Mouse (Mus musculus) heart, postnatal 0 days (tissue): ENCODE measurements around the gene Ccdc103. TPM values are rescaled to one million over a fixed set of nuclear protein-coding genes. Genes with fewer than 3 reads are reported as not detected.

Experiments used
- ATAC-seq: fragments of 200-750 bp; cut with Nextera tagmentation; 2 replicates; pipeline ENCODE4 v1.8.0; 2017; ENCODE audit warnings: low read depth, moderate number of reproducible peaks, moderate library complexity; ENCODE audit not compliant: insufficient read depth
- DNase-seq: peaks from one replicate; pipeline ENCODE4 v3.0.0-alpha.2; 2016; ENCODE audit warnings: low spot score
- H3K27ac ChIP-seq: fragments of 300-500 bp; sonication (generic); 2 replicates; pipeline ENCODE4 v1.5.1; 2014; ENCODE audit warnings: low read depth, mild to moderate bottlenecking
- H3K27me3 ChIP-seq: fragments of 300-500 bp; sonication (generic); 2 replicates; pipeline ENCODE4 v1.6.1; 2014; ENCODE audit warnings: low read length, mixed read lengths; ENCODE audit not compliant: control insufficient read depth, insufficient read depth
- H3K36me3 ChIP-seq: fragments of 300-500 bp; sonication (generic); replicated peaks from 2 replicates; pipeline ENCODE4 v1.6.1; 2014; ENCODE audit warnings: low read length, mixed read lengths; ENCODE audit not compliant: control insufficient read depth, insufficient read depth
- H3K4me1 ChIP-seq: fragments of 300-500 bp; sonication (generic); 2 replicates; pipeline ENCODE4 v1.6.1; 2014; ENCODE audit warnings: antibody characterized with exemption; ENCODE audit not compliant: control insufficient read depth, insufficient read depth
- H3K4me2 ChIP-seq: fragments of 300-500 bp; sonication (generic); 2 replicates; pipeline ENCODE4 v1.6.1; 2014; ENCODE audit warnings: low read depth, mild to moderate bottlenecking, low read length, moderate library complexity
- H3K4me3 ChIP-seq: fragments of 300-500 bp; sonication (generic); 2 replicates; pipeline ENCODE4 v1.5.1; 2014; ENCODE audit warnings: low read depth, low read length
- H3K9ac ChIP-seq: fragments of 300-500 bp; sonication (generic); replicated peaks from 2 replicates; pipeline ENCODE4 v1.6.1; 2014; ENCODE audit warnings: low read depth, low read length, mixed read lengths
- H3K9me3 ChIP-seq: fragments of 300-500 bp; sonication (generic); replicated peaks from 2 replicates; pipeline ENCODE4 v1.6.1; 2016; ENCODE audit warnings: low read length; ENCODE audit not compliant: control insufficient read depth
- CTCF ChIP-seq: IDR thresholded peaks from 2 replicates; pipeline ENCODE4 v1.5.1; 2016; ENCODE audit warnings: antibody characterized with exemption, control low read depth, low read depth
- EP300 ChIP-seq: IDR thresholded peaks from 2 replicates; pipeline ENCODE4 v1.6.1; 2016; ENCODE audit warnings: antibody characterized with exemption, low read depth
- WGBS: fragments of 180-500 bp; shearing (Covaris S2); extraction: QIAGEN DNeasy Blood & Tissue Kit; methylation state at CpG from one replicate; pipeline ENCODE4 v1.1.7; 2014; 5-methylcytosine and 5-hydroxymethylcytosine counted together
- polyA plus RNA-seq: library from polyadenylated mRNA; unstranded; fragments of >200 nt; fragmentation: Nextera tagmentation; extraction: Ambion mirVana; gene quantifications from 2 replicates; pipeline ENCODE4 v1.2.1, GENCODE M21; 2015
- total RNA-seq: library from RNA; depleted of rRNA; stranded (reverse); fragments of >200 nt; gene quantifications from 2 replicates; pipeline ENCODE4 v1.2.3, GENCODE M21; 2014; ENCODE audit warnings: low replicate concordance; rRNA removed

Ccdc103 gene
- total and polyA plus RNA-seq, 2 experiments from 2014 or later = 0.66 TPM; not detected in 1

DNA sequence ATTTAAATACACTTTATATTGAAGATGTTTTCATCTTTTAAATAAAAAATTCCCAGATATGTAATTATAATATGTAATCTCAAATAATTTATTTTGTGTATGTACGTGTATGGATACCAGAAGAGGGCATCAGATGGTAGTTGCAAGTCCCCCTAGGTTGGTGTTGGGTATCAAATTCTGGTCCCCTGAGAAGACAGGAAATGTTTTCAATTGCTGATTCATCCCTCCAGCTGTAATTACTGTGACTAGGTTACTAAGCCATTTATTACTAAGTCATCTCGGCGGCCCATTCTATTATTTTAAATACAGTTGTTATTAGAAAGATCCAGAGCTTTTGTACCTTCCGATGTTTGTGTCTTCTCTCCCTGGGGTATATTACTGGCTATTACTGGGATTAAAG is 37.1 kb downstream of the Ccdc103 start:
- WGBS = 90% methylated on average over 4 of the region's 4 CpGs
- no peak for DNase-seq
- Histone ChIP-seq H3K36me3 (peaks cover 30% of the 10 kb centered on the region), H3K9me3 (no peaks in the 10 kb centered on the region), H3K4me2 (no peak overlapping the region), H3K27me3 (no peaks in the 10 kb centered on the region), H3K4me1 (no peaks in the 10 kb centered on the region), H3K27ac (no peak overlapping the region), H3K4me3 (no peak overlapping the region), H3K9ac (no peak overlapping the region)
- TF ChIP-seq EP300 (no peak), CTCF (no peak)
- ATAC-seq = no peak

DNA sequence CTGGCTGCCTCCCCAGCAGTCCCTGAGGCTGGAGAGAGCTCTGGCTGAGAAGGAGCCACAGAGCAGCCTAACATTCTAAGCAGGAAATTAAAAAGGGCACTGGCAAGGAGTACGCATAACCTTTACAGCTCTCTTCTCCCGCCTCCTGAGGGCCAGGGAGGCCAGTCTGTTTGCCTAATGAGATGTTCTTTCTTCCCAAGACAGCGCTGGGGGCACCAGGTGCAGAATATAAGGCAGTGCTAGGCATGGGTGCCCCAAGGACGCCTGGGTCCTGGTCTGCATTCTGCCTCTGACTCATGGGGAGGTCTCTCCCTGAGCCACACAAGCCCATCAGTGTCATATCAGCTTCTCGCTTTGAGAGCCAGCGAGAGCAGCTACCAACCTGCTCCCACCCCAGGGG is 40.5 kb downstream of the Ccdc103 start:
- ATAC-seq (no peak), DNase-seq (no peak)
- no peaks in the 10 kb centered on the region for H3K9me3 ChIP-seq
- 78% methylated on average over 6 of the region's 6 CpGs for WGBS
- H3K4me1 ChIP-seq = peaks cover 4% of the 10 kb centered on the region
- H3K36me3 ChIP-seq = no peaks in the 10 kb centered on the region; the same call in 1 of the 2 replicates
- no peak overlapping the region for H3K27ac ChIP-seq
- no peak for TF ChIP-seq CTCF
- no peak for TF ChIP-seq EP300
- H3K9ac ChIP-seq = no peak overlapping the region
- no peak overlapping the region for H3K4me2 ChIP-seq
- no peak overlapping the region for H3K4me3 ChIP-seq
- H3K27me3 ChIP-seq = no peaks in the 10 kb centered on the region

DNA sequence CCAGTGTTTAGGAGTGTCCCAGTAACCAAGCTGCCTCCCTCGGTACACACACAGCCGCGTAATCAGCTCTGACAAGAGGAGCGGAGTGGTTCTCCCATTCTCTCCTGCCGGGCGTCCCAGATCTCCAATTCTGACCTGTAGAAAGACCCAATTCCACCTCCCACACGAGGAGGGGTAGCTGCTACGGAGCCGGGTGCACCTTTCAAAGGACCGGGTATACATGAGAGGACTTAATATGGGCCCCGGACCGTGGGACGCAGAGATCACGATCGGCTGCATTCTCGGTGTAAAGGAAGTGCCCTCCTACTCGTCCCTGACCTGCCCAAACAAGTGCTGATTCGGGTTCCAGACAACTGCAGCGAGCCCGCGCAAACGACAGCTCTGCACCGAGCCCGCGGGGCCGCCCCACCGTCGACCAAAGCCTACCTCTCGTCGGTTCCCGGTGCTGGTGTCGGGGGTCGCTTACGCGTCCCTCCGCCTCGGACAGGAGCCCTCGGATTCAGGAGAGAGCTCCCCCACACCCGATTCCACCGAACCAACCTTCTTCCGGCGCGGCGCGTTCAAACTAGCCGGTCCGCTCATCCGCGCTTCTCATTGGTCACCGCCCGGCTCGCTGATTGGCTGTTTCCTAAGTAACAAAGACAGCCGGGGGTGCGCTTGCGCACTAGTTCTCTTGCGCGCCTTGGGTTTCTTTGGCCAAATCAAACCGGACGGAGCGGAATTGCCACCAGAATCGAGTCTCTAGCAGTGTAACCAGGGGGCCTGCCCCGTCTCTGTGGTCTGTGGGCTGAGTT is 43.8 kb downstream of the Ccdc103 start, which contains the start of gene Kif18b:
Kif18b (minus strand) TSS at position 568 of the 794 bp plus-strand sequence.
- peak within 1 kb of the TSS; percentile 67 for H3K4me2 ChIP-seq
- H3K36me3 ChIP-seq = no peaks in the 10 kb centered on the region; the same call in 1 of the 2 replicates
- no peaks in the 10 kb centered on the region for H3K27me3 ChIP-seq
- peak within 1 kb of the TSS; percentile 73 for H3K4me3 ChIP-seq
- H3K27ac ChIP-seq = peak within 1 kb of the TSS; percentile 73
- peak within 1 kb of the TSS; percentile 59 for H3K9ac ChIP-seq
- under 1% methylated on average over 62 of the region's 62 CpGs for WGBS
- DNase-seq (peak; percentile 96), ATAC-seq (peak; percentile 95)
- H3K4me1 ChIP-seq = peaks cover 4% of the 10 kb centered on the region
- H3K9me3 ChIP-seq = no peaks in the 10 kb centered on the region
- TF ChIP-seq EP300 (no peak), CTCF (no peak)

DNA sequence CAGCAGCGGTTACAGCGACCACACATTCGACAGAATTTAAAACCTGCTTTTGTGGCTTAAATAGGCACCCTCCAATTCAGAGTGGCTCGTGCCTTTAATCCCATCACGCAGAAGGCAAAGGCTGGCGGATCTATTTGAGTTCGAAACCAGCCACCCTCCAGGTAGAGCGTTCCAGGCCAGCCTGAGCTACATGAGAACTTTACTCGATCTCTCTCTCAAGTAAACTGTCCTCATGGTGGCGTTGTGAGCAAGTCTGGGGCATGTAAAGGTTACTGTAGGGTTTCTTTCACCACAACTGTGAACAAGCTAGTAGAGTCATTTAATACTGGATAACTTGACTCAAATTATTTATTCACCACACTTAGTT is 44.3 kb downstream of the Ccdc103 start:
- DNase-seq = peak; percentile 40
- Histone ChIP-seq H3K4me1 (peaks cover 4% of the 10 kb centered on the region), H3K4me3 (peak overlapping the region; percentile 73), H3K9me3 (no peaks in the 10 kb centered on the region), H3K4me2 (peak overlapping the region; percentile 67), H3K27me3 (no peaks in the 10 kb centered on the region), H3K9ac (peak overlapping the region; percentile 47), H3K27ac (peak overlapping the region; percentile 73), H3K36me3 (no peaks in the 10 kb centered on the region; the same call in 1 of the 2 replicates)
- peak; percentile 44 for ATAC-seq
- WGBS = 1% methylated on average over 10 of the region's 10 CpGs
- no peak for TF ChIP-seq EP300
- peak; percentile 15 for TF ChIP-seq CTCF

DNA sequence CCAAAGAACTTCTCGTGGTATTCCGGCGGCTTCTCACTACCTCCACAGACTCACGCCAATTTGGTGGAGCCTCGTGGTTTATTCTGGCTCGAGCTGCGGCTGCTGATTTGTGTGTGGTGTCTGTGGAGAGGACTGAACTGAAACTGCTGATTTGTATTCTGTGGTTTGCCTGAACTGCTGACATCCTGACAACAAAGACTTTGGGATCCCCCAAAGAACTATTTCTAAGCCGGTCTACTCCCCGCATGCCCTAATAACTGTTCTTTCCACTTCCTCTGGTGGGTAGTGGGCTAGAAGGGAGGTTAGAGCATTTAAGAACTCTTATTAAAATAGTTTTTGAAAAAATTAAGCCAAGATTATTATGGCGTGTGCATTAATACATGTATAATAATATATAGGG is 49.7 kb downstream of the Ccdc103 start:
- Histone ChIP-seq H3K27ac (no peak overlapping the region), H3K27me3 (0 out of 2 replicates have a peak, but pooled peaks cover 2% of the 10 kb centered on the region), H3K36me3 (no peaks in the 10 kb centered on the region), H3K9me3 (no peaks in the 10 kb centered on the region), H3K4me3 (no peak overlapping the region), H3K9ac (no peak overlapping the region), H3K4me2 (no peak overlapping the region), H3K4me1 (no peaks in the 10 kb centered on the region)
- WGBS = 77% methylated on average over 10 of the region's 10 CpGs
- no peak for ATAC-seq
- DNase-seq = no peak
- TF ChIP-seq CTCF (no peak), EP300 (no peak)

Other genes with a start within 250 kb of the Ccdc103 start
- 0.04 TPM in 1 of 2 replicates, not detected in the other for gene Meioc, start 217.5 kb upstream of the Ccdc103 start, total RNA-seq
- 0.12 and 0.15 TPM in 2 replicates for gene Meioc, start 217.5 kb upstream of the Ccdc103 start, polyA plus RNA-seq
- gene Ccdc43, start 183.4 kb upstream of the Ccdc103 start, total RNA-seq = 14.2 and 20.8 TPM in 2 replicates
- 25.5 and 28.8 TPM in 2 replicates for gene Ccdc43, start 183.4 kb upstream of the Ccdc103 start, polyA plus RNA-seq
- 7.4 and 13.6 TPM in 2 replicates for gene Adam11, start 119.8 kb upstream of the Ccdc103 start, total RNA-seq
- 3.2 and 3.4 TPM in 2 replicates for gene Adam11, start 119.8 kb upstream of the Ccdc103 start, polyA plus RNA-seq
- gene Gjc1, start 61.5 kb upstream of the Ccdc103 start, total RNA-seq = 19.2 and 29.4 TPM in 2 replicates
- gene Gjc1, start 61.5 kb upstream of the Ccdc103 start, polyA plus RNA-seq = 41.1 and 42.7 TPM in 2 replicates
- gene Higd1b, start 45.4 kb upstream of the Ccdc103 start, total RNA-seq = 4.6 and 38.7 TPM in 2 replicates
- 11.7 and 13.2 TPM in 2 replicates for gene Higd1b, start 45.4 kb upstream of the Ccdc103 start, polyA plus RNA-seq
- 36.6 and 42.6 TPM in 2 replicates for gene Eftud2, start 219 bp upstream of the Ccdc103 start, total RNA-seq
- gene Eftud2, start 219 bp upstream of the Ccdc103 start, polyA plus RNA-seq = 56.7 and 59.1 TPM in 2 replicates
- gene Fam187a, start 4.0 kb downstream of the Ccdc103 start, total RNA-seq = not detected in 2 replicates
- gene Fam187a, start 4.0 kb downstream of the Ccdc103 start, polyA plus RNA-seq = not detected in 2 replicates
- gene Gfap, start 19.7 kb downstream of the Ccdc103 start, total RNA-seq = 0.46 TPM in 1 of 2 replicates, not detected in the other
- gene Gfap, start 19.7 kb downstream of the Ccdc103 start, polyA plus RNA-seq = 0.04 and 0.10 TPM in 2 replicates
- gene Kif18b, start 43.9 kb downstream of the Ccdc103 start, total RNA-seq = 9.6 and 24.5 TPM in 2 replicates
- gene Kif18b, start 43.9 kb downstream of the Ccdc103 start, polyA plus RNA-seq = 1.2 and 1.3 TPM in 2 replicates
- gene C1ql1, start 65.5 kb downstream of the Ccdc103 start, total RNA-seq = 1.1 TPM in 1 of 2 replicates, not detected in the other
- gene C1ql1, start 65.5 kb downstream of the Ccdc103 start, polyA plus RNA-seq = 0.10 TPM in 1 of 2 replicates, not detected in the other
- 47.6 and 63.6 TPM in 2 replicates for gene Nmt1, start 147.0 kb downstream of the Ccdc103 start, total RNA-seq
- 46.6 and 50.0 TPM in 2 replicates for gene Nmt1, start 147.0 kb downstream of the Ccdc103 start, polyA plus RNA-seq
- gene Dcakd, start 147.1 kb downstream of the Ccdc103 start, total RNA-seq = 53.5 and 64.0 TPM in 2 replicates
- gene Dcakd, start 147.1 kb downstream of the Ccdc103 start, polyA plus RNA-seq = 45.2 and 50.4 TPM in 2 replicates
- 27.0 and 38.9 TPM in 2 replicates for gene Plcd3, start 220.5 kb downstream of the Ccdc103 start, total RNA-seq
- gene Plcd3, start 220.5 kb downstream of the Ccdc103 start, polyA plus RNA-seq = 14.5 and 16.3 TPM in 2 replicates
- gene Acbd4, start 220.5 kb downstream of the Ccdc103 start, total RNA-seq = 16.3 and 20.0 TPM in 2 replicates
- gene Acbd4, start 220.5 kb downstream of the Ccdc103 start, polyA plus RNA-seq = 21.6 and 22.2 TPM in 2 replicates
- gene Hexim1, start 235.0 kb downstream of the Ccdc103 start, total RNA-seq = 9.0 and 11.0 TPM in 2 replicates
- gene Hexim1, start 235.0 kb downstream of the Ccdc103 start, polyA plus RNA-seq = 3.2 and 3.3 TPM in 2 replicates